Mouse (Mus musculus): ENCODE results near the gene H2-Ke6.
A peak's percentile ranks its signal among the peaks of the same experiment; 100 is the strongest.

H2-Ke6 gene

DNA sequence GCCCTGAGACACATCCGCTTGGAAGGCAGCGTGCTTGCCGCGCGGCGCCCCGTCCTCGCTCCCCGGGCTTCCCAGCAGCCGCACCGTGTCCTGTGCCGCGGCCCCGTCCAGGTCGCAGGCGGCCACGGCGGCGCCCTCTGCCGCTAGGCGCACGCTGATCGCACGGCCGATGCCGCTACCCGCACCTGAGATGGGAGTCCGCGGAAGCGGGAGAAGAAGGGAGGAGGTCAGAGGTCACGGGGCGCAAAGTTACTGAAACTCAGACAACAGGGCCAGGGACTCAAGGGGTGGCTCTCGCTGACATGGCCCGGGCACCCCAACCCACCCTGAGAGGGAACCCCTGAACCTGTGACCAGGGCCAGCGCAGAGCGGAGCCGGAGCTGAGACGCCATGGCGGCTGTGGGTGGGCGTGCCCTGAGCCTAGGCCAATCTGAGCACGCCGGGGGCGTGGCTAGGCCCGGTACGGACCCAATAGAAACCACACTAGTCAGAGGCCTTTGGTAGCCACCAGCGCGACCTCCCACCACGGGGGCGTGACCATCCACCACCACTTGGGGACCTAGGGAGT is at the start of gene H2-Ke6:
H2-Ke6 (minus strand) TSS at position 405 of the 568 bp plus-strand sequence.
- DNase-seq (ENCODE audit: low read depth, low spot score), result peak; percentile 76

DNA sequence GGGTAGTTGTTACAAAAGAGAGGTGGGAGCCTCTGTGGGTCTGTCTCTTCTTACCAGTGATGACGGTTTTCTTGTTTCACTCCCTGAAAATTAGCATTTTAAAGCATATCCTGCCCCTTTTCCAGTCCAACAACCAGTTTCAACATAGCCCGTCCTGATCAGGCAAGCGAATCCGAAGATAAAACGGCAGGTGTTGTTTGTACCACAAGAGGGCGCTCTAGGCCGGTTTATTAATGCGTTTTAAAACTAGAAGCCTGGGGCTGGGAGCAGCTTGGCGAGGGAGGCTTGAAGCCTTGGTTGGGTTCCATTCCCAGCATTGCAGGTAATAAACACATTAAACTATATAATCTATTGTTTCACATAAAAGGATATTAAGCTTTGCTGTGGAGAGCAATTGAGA is 49.7 kb upstream of the H2-Ke6 start:
- peak; percentile 16 for DNase-seq (ENCODE audit: low read depth, low spot score)

DNA sequence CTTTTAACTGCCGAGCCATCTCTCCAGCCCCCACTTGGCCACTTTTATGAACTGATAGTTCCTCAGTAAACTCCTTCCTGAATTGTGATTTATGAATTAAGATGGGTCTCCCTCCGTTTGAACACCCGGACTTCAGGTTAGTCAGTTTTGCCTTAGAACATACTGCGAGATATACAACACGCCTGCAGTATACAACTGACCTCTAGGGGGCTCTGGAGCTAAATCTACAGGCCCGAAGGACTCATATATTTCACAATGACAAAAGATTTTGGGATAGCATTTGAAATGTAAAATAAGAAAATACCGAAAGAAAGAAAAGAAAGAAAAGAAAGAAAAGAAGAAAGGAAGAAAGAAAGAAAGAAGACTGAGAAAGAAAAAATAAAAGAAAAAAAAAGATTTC is 47.4 kb upstream of the H2-Ke6 start:
- DNase-seq (ENCODE audit: low read depth, low spot score), result peak; percentile 22

DNA sequence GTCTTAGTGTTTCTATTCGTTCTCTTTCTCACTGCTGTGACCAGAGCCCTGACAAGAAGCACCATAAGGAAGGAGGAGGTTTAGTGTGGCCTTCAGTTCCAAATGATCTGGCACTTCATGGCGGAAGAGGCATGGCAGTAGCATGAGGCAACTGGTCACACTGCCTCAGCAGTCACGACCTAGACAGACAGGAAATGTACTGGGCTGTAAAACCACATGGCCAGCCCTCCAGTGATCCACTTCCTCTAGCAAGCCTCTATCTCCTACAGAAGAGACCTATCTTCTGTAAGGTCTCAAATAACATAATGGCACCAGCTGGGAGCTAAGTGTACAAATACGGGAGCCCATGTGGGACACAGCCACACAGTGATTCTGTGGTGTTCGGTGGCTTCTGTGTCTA is 44.2 kb upstream of the H2-Ke6 start:
- no peak for DNase-seq (ENCODE audit: low read depth, low spot score)

DNA sequence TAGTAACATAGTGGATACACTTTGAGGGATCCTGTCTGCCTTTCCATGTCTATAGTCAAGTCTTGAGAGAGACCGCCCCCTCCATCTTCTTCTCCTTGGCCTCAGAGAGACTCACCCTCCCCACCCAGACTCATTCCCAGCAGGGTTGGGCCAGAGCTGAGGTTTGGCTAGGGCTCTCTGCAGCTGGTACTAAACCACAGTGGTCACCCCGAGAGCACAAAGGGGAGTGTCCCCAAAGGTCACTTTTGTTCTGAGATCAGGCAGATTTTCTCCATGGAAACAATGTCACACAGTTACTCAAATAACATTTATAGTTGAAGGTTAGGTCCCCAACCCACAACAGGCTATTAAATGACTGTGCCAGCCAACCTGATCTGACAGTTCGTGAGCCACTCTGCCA is 41.0 kb upstream of the H2-Ke6 start:
- no peak for DNase-seq (ENCODE audit: low read depth, low spot score)

DNA sequence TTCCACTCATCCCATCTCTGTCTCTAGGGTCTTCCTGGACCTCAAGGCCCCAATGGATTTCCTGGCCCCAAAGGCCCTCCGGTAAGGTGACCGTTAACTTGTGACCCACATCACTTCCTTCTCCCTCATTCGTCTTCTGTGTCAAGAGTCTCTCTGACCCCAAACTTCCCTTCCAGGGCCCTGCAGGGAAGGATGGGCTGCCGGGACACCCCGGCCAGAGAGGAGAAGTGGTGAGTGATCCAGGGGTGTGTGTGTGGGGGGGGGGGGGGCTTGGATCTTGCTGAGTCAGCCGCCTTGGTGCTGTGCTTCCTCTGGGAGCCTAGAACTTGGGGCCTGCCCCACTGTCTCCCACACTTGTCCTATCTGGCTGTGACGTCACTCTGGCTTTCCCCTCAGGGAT is 29.4 kb upstream of the H2-Ke6 start:
- no peak for DNase-seq (ENCODE audit: low read depth, low spot score)

DNA sequence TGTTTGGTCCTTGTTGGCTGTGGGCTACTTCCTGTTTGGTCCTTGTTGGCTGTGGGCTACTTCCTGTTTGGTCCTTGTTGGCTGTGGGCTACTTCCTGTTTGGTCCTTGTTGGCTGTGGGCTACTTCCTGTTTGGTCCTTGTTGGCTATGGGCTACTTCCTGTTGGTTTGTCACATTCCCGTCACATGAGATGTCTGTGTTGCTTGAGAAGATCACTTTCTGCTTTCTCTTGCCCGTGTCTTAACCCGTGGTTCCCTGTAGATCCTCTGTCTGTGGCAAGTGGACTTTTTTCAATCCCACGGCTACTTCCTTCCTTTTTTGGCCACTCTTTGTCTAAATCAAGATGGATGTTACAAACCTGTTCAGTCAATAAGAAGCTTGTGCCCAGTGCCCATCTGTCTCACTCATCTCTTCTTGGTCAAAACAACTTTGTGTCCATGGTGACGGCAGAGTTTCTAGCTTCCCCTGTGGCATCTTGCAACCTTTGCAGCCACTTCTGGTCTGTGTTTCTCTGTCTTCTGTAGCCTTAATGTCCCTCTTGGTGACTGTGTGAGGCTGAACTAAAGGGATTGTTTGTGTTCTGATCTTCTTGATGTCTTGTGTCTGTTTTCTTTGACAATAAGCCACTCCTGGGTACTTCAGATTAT is 19.7 kb upstream of the H2-Ke6 start:
- DNase-seq (ENCODE audit: low read depth, low spot score), result no peak

DNA sequence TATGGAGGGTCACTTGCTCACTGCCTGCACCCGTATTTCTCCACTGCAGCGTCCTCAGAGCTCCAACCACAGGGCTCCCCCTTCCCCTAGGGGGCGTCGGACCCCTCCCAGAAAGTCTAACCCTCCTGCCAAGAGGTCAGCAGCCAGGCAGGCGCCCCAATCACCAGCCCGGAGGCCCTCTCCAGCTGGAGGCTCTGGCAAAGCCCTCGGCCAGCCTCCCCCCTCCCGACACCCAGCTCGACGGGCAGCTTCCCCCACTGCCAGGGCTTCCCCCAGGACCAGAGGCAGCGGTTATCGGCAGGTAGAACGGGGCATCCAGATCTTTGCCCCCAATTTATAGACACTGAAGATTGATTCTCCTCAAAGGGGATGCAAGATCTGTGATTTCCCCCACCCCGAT is 18.1 kb upstream of the H2-Ke6 start:
- DNase-seq (ENCODE audit: low read depth, low spot score), result no peak

DNA sequence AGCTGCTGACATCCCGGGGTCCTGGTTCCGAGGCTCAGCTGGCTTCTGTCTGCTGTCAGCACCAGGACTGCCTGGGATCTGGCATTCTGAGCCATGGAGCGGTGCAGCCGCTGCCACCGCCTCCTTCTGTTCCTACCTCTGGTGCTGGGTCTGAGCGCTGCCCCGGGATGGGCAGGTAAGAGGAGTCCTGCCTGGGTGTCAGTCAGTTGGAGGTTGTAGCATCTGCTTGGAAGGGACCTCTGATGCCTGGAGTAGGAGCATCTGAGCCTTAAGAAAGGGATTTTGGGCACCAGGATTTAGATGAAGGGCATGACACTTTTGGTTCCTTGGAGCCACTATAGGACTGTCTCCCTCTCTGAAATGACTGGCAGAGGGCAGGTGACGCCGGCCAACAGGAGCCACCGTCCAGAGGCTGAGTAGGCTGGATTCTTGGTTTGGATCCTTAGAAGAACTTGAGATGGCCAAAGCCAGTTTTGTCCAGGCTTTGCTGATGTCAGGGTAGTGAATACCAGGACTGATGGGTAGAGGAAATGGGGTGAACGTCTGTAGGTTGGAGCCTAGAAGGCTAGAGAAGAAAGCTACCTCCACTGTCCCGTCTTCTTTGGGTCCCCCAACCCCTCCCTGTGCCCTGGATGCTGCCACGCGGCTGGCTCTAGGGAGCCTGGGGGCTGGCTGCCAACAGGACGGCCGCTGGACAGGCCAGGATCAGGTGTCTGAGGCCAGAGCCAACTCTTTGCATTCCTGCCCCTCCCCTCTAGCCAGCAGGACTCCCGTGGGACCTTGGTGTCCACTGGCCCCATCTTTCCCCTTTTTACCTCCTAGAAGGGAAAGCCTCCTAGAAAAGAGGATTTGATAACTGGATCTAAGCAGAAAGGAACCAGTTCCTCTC is 11.9 kb upstream of the H2-Ke6 start:
- no peak for DNase-seq (ENCODE audit: low read depth, low spot score)

DNA sequence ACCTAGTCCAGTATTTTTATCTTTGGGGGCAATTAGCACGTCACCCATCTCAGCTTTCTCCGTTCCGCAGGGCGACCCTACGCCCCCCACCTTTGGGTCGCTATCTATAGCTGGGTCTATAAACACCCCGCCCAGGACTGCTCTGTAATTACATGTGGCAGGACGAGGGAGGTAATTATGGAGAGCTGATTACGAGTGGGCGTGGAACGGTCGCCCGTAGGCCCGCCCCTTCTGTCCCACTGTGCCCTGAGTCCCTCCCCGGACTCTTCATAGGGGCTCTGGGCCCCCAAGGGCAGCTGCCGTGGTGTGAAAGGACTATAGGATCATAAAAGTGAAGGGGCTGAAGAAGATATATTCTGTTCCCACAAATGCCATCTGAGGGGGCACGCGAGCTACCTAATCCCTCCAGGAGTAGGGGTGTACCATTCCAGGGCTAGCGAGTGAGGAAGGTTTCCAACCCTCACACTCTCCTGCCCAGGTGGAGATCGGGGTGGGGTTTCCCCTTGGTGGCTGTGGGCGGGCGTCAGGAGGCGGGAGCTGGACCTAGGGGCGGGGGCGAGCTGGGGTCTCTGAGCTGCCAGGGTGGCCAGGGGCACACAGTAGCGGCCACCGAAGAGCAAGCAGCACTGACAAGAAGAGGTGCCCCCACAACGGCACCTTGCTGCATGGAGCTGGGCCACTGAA is 11.2 kb upstream of the H2-Ke6 start, which contains the start of gene Col11a2:
Col11a2 (plus strand) TSS at position 560 of the 684 bp plus-strand sequence.
- DNase-seq (ENCODE audit: low read depth, low spot score), result no peak

DNA sequence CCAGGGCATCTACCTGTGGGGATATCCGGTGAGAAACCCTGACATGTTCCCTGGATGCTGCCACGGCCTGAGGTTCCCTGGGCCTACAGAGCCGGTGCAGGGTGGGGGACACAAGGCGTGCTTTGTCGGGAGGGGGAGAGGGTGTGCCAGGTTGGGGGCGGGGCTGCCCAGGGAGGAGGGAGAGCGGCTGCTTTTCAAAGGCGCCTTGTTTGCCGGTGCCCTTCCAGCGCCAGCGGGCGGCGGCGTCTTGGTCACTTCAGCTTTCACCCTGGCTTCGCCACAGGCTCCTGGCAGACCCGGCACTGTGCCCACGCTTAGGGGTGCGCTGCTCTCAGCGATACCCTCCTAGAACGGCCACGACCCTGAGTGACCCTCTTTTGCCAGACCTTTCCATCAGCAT is 10.6 kb upstream of the H2-Ke6 start:
- DNase-seq (ENCODE audit: low read depth, low spot score), result no peak

DNA sequence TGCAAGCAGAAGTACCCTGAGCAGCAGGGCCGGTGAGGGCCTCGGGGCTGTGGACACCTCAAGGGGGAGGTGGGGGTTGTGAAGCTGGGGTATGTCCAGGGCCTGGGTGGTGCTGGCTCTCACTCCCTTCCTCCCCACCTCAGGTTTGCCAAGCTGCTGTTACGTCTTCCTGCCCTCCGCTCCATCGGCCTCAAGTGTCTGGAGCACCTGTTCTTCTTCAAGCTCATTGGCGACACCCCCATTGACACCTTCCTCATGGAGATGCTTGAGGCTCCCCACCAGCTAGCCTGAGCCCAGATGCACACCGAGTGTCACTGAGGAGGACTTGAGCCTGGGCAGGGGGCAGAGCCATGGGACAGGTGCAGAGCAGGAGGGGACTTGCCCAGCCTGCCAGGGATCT is 9.4 kb upstream of the H2-Ke6 start:
- no peak for DNase-seq (ENCODE audit: low read depth, low spot score)

DNA sequence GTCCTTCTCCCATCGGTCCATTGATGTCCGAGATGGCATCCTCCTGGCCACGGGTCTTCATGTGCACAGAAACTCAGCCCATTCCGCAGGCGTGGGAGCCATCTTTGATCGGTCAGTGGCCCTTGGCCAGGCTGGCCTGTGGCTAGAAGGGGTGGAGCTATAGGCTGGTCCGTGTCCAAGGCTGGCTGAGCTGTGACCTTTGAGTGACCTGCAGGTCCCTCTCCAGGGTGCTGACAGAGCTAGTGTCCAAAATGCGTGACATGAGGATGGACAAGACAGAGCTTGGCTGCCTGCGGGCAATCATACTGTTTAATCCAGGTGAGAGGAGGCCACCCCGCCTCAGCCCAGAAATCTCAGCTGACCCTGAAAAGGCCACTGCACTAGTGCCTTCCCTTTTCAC is 8.8 kb upstream of the H2-Ke6 start:
- no peak for DNase-seq (ENCODE audit: low read depth, low spot score)

DNA sequence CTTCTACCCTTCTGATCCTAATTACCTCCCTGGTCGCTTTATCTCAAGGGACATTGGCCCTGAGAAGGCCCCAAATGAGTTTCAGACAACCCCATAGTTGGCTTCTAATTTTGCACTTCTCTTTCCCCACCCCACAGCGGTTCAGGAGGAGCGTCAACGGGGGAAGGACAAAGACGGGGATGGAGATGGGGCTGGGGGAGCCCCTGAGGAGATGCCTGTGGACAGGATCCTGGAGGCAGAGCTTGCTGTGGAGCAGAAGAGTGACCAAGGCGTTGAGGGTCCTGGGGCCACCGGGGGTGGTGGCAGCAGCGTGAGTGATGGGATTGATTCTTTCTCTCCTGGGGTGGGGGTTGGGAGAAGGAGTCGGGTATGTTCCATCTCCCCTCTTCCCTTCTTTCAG is 7.7 kb upstream of the H2-Ke6 start:
- DNase-seq (ENCODE audit: low read depth, low spot score), result no peak

DNA sequence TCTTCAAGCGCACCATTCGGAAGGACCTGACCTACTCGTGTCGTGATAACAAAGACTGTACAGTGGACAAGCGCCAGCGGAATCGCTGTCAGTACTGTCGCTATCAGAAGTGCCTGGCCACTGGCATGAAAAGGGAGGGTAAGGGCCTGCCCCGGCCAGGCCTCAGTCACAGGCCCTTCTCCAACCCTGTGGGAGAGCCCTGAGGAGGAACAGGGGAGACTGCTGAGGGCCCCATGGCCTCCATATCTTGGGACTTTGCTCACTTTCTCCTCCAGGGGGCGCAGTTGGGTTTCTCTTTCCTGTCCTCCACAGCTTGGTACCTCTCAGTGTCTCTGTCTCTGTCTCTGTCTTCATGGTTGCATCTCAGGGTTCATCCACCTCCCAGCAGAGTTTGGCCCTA is 6.2 kb upstream of the H2-Ke6 start:
- no peak for DNase-seq (ENCODE audit: low read depth, low spot score)

DNA sequence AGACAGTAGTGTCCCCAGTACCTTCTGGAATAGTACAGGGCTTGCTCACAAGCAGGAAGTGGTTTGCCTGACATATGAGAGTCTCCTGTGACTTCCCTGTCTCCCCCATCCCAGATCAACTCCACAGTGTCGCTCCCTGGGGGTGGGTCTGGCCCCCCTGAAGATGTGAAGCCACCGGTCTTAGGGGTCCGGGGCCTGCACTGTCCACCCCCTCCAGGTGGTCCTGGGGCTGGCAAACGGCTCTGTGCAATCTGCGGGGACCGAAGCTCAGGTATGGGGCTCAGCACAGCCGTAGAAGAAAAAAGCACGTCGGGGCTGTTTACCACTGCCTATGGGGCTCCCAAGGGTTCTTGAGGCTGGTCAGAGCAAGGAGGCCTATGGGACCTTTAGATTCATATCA is 5.6 kb upstream of the H2-Ke6 start:
- DNase-seq (ENCODE audit: low read depth, low spot score), result no peak

DNA sequence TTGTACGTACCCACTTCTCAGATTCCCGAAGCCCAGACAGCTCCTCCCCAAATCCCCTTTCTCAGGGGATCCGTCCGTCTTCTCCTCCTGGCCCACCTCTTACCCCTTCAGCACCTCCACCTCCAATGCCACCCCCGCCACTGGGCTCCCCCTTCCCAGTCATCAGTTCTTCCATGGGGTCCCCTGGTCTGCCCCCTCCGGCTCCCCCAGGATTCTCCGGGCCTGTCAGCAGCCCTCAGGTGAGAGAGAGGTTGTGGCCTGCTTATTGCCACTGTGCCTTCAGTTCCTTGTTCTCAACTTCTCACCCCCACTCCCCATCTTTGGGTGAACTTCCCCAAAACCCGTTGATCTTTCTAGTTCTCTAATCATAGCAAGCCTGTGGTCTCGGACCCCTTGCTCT is 4.9 kb upstream of the H2-Ke6 start:
- no peak for DNase-seq (ENCODE audit: low read depth, low spot score)

DNA sequence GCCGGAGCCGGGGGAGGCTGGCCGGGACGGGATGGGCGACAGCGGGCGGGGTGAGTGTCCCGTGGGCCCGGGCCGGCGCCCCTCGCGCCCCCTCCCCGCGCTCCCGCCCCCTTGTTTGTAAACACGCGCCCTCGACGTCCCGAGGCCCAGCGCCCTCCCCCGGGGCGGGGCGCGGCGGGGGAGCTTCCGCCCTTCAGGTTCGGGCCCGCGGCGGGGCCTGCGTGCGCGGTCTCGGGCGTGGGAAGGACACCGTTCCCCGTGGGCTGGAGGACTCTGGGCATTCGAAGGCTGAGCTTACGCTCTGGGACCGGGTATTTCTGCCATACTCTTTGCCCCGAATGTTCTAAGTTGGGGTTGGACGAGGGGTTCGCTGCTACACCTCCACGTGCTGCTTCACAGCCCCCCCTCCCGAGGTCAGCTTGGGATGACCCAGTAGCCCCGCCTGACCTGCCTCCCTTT is 4.3 kb upstream of the H2-Ke6 start:
- DNase-seq (ENCODE audit: low read depth, low spot score), result no peak

DNA sequence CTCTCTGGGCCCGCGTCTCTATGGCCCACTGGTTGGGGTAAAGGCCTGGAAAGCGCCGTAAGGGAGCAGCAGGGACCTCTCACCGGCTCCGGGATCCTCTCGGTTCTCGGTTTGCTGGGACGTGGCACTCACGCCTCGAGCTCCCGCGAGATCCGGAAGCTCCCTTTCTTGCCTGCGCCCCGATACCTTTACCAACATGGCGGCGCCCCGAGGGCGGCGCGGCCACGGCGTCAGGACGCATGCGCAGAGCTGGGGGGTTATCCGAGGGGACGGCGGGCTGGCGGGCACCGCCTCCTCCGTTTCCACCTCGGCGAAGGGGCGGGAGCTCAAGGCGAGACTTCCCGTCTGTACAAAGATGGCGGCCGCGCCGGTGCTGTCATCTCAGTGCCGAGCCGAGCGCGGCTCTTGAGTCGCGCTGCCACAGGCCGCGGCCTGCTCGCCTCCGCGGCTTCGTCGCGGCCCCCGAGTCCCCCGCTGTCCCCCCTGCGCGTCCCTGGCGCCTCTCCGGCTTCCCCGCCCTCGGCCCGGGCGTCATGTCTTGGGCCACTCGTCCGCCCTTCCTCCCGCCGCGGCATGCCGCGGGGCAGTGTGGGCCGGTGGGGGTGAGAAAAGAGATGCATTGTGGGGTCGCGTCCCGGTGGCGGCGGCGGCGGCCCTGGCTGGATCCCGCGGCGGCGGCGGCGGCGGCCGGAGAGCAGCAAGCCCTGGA is 3.8 kb upstream of the H2-Ke6 start, which contains the start of the genes Slc39a7 and Rxrb:
Slc39a7 (minus strand) TSS at position 218 of the 709 bp plus-strand sequence.
Rxrb (plus strand) TSS at position 348 of the 709 bp plus-strand sequence.
- DNase-seq (ENCODE audit: low read depth, low spot score), result peak; percentile 96

DNA sequence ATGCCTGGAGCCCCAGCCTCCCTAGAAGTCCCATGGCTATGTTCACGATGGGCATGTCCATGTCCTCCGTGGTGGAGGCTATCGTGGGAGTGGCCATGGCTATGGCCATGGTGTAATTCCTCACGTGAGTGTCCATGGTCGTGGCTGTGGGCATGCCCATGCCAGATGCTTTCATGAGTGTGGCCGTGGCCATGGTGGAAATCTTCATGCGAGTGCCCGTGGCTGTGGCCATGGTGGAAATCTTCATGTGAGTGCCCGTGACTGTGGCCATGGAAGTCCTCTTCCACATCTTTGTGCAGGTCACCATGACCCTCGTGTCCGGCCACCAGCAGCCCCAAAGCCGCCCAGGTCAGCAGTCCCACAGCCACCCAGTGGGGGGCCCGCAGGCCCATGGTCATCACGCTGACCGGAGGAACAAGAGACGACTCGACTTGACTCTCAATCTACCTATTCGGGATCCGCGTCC is 3.0 kb upstream of the H2-Ke6 start:
- no peak for DNase-seq (ENCODE audit: low read depth, low spot score)
